Mouse (Mus musculus): ENCODE measurements around the gene Gm20431. TPM values are rescaled to one million over a fixed set of nuclear protein-coding genes. Genes with fewer than 3 reads are reported as not detected.

Gene Gm20431
- polyA plus RNA-seq, 1 experiment from 2014 or later = 11.5 TPM

DNA sequence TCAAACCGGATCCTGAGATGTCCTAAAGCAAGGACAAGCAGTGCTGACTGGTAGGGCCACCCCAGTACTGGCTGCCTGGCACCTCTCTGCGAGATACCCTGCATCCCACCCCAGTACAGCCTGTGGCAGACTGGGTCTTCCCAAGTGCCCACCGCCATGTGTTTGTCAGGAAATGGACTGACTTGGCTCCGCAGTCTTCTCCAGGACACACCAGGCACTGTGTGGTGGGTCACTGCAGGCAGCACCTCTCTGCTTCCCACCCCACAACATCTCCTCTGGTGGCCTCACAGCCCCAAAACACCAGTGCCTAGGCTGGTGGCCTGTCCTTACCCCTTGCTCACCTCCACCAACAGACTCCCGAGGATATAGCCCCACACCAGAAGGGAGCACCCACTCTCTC, 30.9 kb downstream of the Gm20431 start:
- peak overlapping the region; percentile 99 for H3K4me3 ChIP-seq
- H3K9me3 ChIP-seq (replicated peaks) = no peaks in the 10 kb centered on the region
- WGBS = 50% methylated on average over 5 of the region's 5 CpGs
- peaks cover 16% of the 10 kb centered on the region; the same call in 1 of the 2 replicates for H3K36me3 ChIP-seq
- ATAC-seq (ENCODE audit: insufficient number of reproducible peaks, low FRiP score) = no peak
- H3K27ac ChIP-seq (ENCODE audit: poor library complexity, severe bottlenecking) = peak overlapping the region; percentile 88
- H3K9ac ChIP-seq = peak overlapping the region; percentile 99
- H3K27me3 ChIP-seq (replicated peaks) = no peaks in the 10 kb centered on the region
- H3K4me1 ChIP-seq (replicated peaks) = peaks cover 67% of the 10 kb centered on the region
- H3K4me2 ChIP-seq = peak overlapping the region; percentile 93

DNA sequence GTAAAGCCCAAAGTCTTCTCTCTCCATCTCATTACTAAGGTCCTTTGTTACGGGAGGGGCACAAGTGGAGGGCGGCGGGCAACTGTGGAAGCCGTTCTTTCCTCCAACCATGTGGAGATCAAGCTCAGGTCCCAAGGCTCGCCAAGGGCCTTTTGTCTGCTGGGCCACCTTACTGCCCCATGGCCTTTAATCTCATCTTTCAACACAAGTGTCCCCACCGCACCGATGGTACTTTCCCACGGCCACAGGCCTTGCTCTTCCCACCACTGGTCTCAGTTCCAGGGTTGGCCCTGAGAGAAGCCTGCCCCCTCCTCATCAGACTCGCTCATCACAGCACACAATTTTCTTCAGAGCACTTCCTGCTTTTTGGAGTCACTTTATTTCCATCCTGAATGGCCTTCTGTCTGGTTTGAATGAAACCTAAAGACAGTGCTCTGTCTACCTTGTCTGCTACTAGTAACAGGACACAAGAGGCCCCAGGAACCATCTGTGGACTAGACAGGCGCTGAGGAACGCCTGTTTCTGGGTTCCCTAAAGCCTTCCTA, 31.6 kb downstream of the Gm20431 start:
- Histone ChIP-seq H3K4me3 (peak overlapping the region; percentile 99), H3K9ac (peak overlapping the region; percentile 99), H3K4me2 (peak overlapping the region; percentile 93), H3K36me3 (peaks cover 16% of the 10 kb centered on the region; the same call in 1 of the 2 replicates), H3K4me1 (replicated peaks) (peaks cover 69% of the 10 kb centered on the region), H3K27me3 (replicated peaks) (no peaks in the 10 kb centered on the region), H3K27ac (ENCODE audit: poor library complexity, severe bottlenecking) (peak overlapping the region; percentile 88), H3K9me3 (replicated peaks) (no peaks in the 10 kb centered on the region)
- 63% methylated on average over 11 of the region's 11 CpGs for WGBS
- ATAC-seq (ENCODE audit: insufficient number of reproducible peaks, low FRiP score) = no peak

- Histone ChIP-seq H3K36me3 (peaks cover 16% of the 10 kb centered on the region; the same call in 1 of the 2 replicates), H3K9ac (peak overlapping the region; percentile 30; the same call in 1 of the 2 replicates), H3K27ac (ENCODE audit: poor library complexity, severe bottlenecking) (peak overlapping the region; percentile 88), H3K4me3 (no peak overlapping the region), H3K9me3 (replicated peaks) (no peaks in the 10 kb centered on the region), H3K27me3 (replicated peaks) (no peaks in the 10 kb centered on the region), H3K4me2 (peak overlapping the region; percentile 93), H3K4me1 (replicated peaks) (peaks cover 67% of the 10 kb centered on the region)
- whole genome bisulfite sequencing = 21% methylated on average over 4 of the region's 4 CpGs
- peak; percentile 77 for ATAC-seq (ENCODE audit: insufficient number of reproducible peaks, low FRiP score)
Measured at GRCm38 (mm10) chr2:167628872-167629271, 32.4 kb downstream of the Gm20431 start.

GRCm38 (mm10) chr2:167627019-167627418, 34.3 kb downstream of the Gm20431 start:
- H3K4me1 ChIP-seq (replicated peaks) = peaks cover 67% of the 10 kb centered on the region
- H3K9ac ChIP-seq = no peak overlapping the region
- H3K36me3 ChIP-seq = peaks cover 16% of the 10 kb centered on the region; the same call in 1 of the 2 replicates
- no peak overlapping the region for H3K27ac ChIP-seq (ENCODE audit: poor library complexity, severe bottlenecking)
- no peak for ATAC-seq (ENCODE audit: insufficient number of reproducible peaks, low FRiP score)
- no peaks in the 10 kb centered on the region for H3K27me3 ChIP-seq (replicated peaks)
- H3K4me2 ChIP-seq = no peak overlapping the region
- H3K9me3 ChIP-seq (replicated peaks) = no peaks in the 10 kb centered on the region
- no peak overlapping the region for H3K4me3 ChIP-seq
- WGBS = 94% methylated on average over 7 of the region's 7 CpGs

GRCm38 (mm10) chr2:167625670-167626069, 35.6 kb downstream of the Gm20431 start:
- Histone ChIP-seq H3K27me3 (replicated peaks) (no peaks in the 10 kb centered on the region), H3K27ac (ENCODE audit: poor library complexity, severe bottlenecking) (0 out of 2 replicates have a peak overlapping the region, but pooled peaks have one; percentile 3), H3K4me3 (no peak overlapping the region), H3K4me1 (replicated peaks) (peaks cover 73% of the 10 kb centered on the region), H3K36me3 (peaks cover 17% of the 10 kb centered on the region; the same call in 1 of the 2 replicates), H3K9ac (peak overlapping the region; percentile 23; the same call in 1 of the 2 replicates), H3K4me2 (no peak overlapping the region), H3K9me3 (replicated peaks) (no peaks in the 10 kb centered on the region)
- ATAC-seq (ENCODE audit: insufficient number of reproducible peaks, low FRiP score) = no peak
- 54% methylated on average over 2 of the region's 2 CpGs for WGBS

DNA sequence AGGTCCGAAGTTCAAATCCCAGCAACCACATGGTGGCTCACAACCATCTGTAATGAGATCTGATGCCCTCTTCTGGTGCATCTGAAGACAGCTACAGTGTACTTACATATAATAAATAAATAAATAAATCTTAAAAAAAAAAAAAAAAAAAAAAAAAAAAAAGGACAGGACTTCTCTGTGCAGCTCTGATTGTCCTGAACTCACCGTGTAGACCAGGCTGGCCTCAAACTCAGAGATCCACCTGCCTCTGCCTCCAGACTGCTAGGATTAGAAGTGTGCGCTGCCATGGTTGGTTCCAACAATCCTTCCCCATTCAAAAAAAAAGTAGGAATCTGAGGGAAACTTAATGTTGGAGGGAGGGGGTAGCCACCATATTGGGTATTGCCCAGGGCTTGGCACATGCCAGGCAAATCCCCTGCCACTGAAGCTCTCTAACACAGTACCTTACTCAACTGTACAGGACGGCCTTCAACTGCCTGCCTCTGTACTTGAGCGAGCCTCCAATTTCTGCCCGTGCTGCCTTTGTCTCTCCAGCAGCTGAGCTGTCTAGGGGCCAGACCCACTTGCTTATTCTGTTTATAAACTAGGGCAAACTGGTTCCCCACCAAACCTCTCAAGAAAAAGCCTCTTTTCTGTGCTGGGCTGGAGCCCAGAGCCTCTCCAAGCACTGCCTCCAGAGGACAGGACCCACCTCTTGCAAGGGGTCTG, 36.8 kb downstream of the Gm20431 start:
- no peak overlapping the region for H3K4me2 ChIP-seq
- no peak overlapping the region for H3K9ac ChIP-seq
- ATAC-seq (ENCODE audit: insufficient number of reproducible peaks, low FRiP score) = no peak
- H3K4me1 ChIP-seq (replicated peaks) = peaks cover 62% of the 10 kb centered on the region
- H3K36me3 ChIP-seq = peaks cover 18% of the 10 kb centered on the region; the same call in 1 of the 2 replicates
- no peak overlapping the region for H3K4me3 ChIP-seq
- no peaks in the 10 kb centered on the region for H3K9me3 ChIP-seq (replicated peaks)
- WGBS = 97% methylated on average over 6 of the region's 6 CpGs
- no peaks in the 10 kb centered on the region for H3K27me3 ChIP-seq (replicated peaks)
- H3K27ac ChIP-seq (ENCODE audit: poor library complexity, severe bottlenecking) = 0 out of 2 replicates have a peak overlapping the region, but pooled peaks have one; percentile 3

- H3K9ac ChIP-seq = 0 out of 2 replicates have a peak overlapping the region, but pooled peaks have one; percentile 2
- no peaks in the 10 kb centered on the region for H3K9me3 ChIP-seq (replicated peaks)
- no peak for ATAC-seq (ENCODE audit: insufficient number of reproducible peaks, low FRiP score)
- peaks cover 58% of the 10 kb centered on the region for H3K4me1 ChIP-seq (replicated peaks)
- H3K36me3 ChIP-seq = peaks cover 17% of the 10 kb centered on the region
- H3K27me3 ChIP-seq (replicated peaks) = no peaks in the 10 kb centered on the region
- no peak overlapping the region for H3K4me3 ChIP-seq
- WGBS = 51% methylated on average over 5 of the region's 5 CpGs
- no peak overlapping the region for H3K4me2 ChIP-seq
- 0 out of 2 replicates have a peak overlapping the region, but pooled peaks have one; percentile 11 for H3K27ac ChIP-seq (ENCODE audit: poor library complexity, severe bottlenecking)
Measured at GRCm38 (mm10) chr2:167622965-167623364, 38.3 kb downstream of the Gm20431 start.

- WGBS = 68% methylated on average over 13 of the region's 13 CpGs
- Histone ChIP-seq H3K27ac (ENCODE audit: poor library complexity, severe bottlenecking) (peak overlapping the region; percentile 6; the same call in 1 of the 2 replicates), H3K4me3 (no peak overlapping the region)
Measured at GRCm38 (mm10) chr2:167622352-167622751, 38.9 kb downstream of the Gm20431 start.

GRCm38 (mm10) chr2:167621255-167622087, 39.8 kb downstream of the Gm20431 start:
- no peaks in the 10 kb centered on the region for H3K27me3 ChIP-seq (replicated peaks)
- no peaks in the 10 kb centered on the region for H3K9me3 ChIP-seq (replicated peaks)
- peaks cover 20% of the 10 kb centered on the region for H3K36me3 ChIP-seq
- no peak overlapping the region for H3K9ac ChIP-seq
- no peak overlapping the region for H3K4me3 ChIP-seq
- H3K4me2 ChIP-seq = 0 out of 2 replicates have a peak overlapping the region, but pooled peaks have one; percentile 2
- 71% methylated on average over 9 of the region's 9 CpGs for WGBS
- H3K4me1 ChIP-seq (replicated peaks) = peaks cover 57% of the 10 kb centered on the region
- H3K27ac ChIP-seq (ENCODE audit: poor library complexity, severe bottlenecking) = 0 out of 2 replicates have a peak overlapping the region, but pooled peaks have one; percentile 2
- no peak for ATAC-seq (ENCODE audit: insufficient number of reproducible peaks, low FRiP score)

More at GRCm38 (mm10) chr2:167622352-167622751, 38.9 kb downstream of the Gm20431 start:
- Histone ChIP-seq H3K9me3 (replicated peaks) (no peaks in the 10 kb centered on the region), H3K36me3 (peaks cover 18% of the 10 kb centered on the region), H3K4me1 (replicated peaks) (peaks cover 55% of the 10 kb centered on the region), H3K9ac (0 out of 2 replicates have a peak overlapping the region, but pooled peaks have one; percentile 11), H3K27me3 (replicated peaks) (no peaks in the 10 kb centered on the region), H3K4me2 (no peak overlapping the region)
- ATAC-seq (ENCODE audit: insufficient number of reproducible peaks, low FRiP score) = no peak

DNA sequence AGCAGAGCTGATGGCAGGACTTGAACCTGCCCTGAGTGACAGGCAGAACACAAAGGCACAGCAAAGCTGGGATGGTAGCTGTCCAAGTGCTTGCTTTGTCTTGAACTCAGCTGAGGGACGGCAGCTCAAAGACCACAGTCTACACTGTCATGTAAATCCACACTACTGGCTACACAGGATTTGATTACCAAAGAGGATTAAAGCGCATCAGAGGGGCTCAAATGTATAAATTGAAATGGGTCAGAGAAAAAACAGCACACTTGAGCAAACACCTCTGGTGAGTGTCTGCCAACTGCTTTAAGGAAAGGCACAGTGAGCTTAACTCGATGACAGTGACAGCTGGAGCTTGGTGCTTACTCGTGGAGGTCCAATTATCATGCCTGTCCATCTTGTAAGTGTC, 43.8 kb downstream of the Gm20431 start:
- no peak for ATAC-seq (ENCODE audit: insufficient number of reproducible peaks, low FRiP score)
- Histone ChIP-seq H3K27me3 (replicated peaks) (no peaks in the 10 kb centered on the region), H3K4me3 (no peak overlapping the region), H3K9me3 (replicated peaks) (peaks cover 7% of the 10 kb centered on the region; the same call in 1 of the 2 replicates), H3K36me3 (peaks cover 60% of the 10 kb centered on the region), H3K4me2 (no peak overlapping the region), H3K27ac (ENCODE audit: poor library complexity, severe bottlenecking) (no peak overlapping the region), H3K4me1 (replicated peaks) (peaks cover 36% of the 10 kb centered on the region), H3K9ac (no peak overlapping the region)
- 58% methylated on average over 4 of the region's 4 CpGs for WGBS
